Mouse (Mus musculus): Measurements from ENCODE around the gene Usp49.
A peak's percentile ranks its signal among the peaks of the same experiment; 100 is the strongest.

The Usp49 gene

DNA sequence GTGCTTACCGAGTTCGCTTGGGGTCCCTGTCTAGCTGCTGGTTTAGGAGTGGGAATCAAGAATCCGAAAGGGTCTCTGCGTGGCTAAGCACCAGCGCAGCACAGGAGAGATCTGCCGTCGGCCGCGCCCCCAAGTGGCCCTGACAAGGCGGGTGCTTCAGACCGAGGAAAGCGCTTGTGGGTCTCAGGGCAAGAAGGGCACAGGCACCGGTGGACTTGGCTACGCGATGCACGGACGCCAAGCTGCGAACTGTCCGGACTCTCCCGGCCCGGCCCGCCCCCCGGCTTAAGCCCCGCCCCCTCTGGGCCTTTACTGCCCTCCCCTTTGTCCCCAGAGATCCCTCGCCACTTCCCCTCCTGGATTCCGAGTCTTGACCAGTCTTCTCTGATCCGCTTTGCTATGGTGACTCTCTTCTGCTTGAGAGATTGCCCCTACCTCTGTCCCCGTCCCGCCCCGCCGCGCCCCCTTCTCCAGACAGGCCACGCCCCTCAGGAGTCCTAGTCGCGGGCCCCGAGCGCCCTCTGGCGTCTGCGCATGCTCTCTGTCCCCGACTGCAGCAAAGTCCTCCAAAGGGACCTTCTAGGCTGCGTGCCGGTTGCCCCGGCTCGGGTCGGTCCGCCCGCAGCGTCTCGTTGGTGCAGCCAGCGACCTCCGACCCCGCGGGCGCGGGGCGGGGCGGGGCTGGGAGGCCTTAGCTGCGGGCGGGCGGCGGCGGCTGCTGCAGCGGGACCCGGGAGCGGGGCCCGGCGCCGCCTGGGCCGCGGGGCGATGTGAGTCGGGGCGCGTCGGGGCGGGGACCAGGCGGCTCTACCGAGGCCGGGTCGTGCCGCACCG lies 64.2 kb downstream of the Usp49 start, which contains the start of gene Prickle4:
TSS of gene Prickle4 (minus strand) at position 234 of the 834 bp plus-strand sequence.
- peak; percentile 98 to 99 for DNase-seq

DNA sequence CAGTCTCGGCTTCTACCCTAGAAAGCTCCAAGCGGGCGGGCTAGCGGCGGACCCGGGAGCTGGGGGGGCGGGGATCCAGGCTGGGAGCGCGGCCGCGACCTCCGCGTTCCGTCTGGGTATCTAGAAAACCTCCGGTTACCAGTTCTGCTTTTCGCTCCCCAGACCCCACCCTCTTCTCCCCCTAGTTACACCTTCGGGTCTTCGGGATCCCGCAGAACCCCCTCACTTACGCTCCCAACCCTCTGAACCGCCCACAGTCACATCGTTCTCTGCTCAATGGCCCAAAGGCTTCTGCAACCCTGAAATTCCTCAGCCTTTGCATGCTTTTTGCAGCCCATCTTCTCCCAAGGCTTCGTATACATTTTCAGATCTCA lies 64.8 kb downstream of the Usp49 start:
- DNase-seq = no peak

DNA sequence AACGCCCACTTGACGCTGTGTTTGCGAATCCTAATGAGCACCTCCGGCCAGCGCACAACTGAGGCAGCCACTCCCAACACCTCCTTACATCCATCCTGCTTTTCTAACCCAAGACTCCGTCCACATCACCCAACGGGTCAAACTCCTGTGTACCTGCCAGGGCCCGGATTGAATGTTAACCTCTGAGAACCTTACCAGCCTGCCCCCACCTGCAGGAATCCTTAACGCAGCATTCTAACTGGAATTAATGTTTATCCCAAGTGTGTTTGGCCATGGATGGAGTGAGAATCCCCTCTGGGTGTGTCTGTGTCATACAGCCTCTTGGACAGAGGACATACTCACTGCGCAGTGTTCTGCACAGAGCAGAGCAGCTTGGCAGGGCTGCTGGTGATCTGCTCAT lies 67.7 kb downstream of the Usp49 start:
- DNase-seq = no peak

DNA sequence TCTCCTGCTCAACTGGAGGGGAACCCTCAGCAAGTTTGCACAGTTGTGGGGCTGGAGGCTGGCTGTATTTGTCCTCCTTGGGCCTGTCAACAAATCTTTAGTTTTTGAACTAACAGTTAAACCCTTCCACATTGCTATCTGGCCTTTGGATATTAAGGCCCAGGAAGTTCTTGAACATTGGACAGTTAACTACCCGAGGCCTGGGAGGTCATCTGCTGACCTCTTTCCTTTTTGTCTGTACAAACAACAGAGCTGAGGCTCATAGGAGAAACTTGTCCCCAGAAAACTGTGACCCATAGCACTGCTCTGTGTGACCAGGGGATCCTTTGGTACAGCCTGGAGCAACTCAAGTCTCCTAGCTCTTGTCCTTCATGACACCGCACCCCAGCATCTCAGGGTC lies 68.6 kb downstream of the Usp49 start:
- DNase-seq = no peak

DNA sequence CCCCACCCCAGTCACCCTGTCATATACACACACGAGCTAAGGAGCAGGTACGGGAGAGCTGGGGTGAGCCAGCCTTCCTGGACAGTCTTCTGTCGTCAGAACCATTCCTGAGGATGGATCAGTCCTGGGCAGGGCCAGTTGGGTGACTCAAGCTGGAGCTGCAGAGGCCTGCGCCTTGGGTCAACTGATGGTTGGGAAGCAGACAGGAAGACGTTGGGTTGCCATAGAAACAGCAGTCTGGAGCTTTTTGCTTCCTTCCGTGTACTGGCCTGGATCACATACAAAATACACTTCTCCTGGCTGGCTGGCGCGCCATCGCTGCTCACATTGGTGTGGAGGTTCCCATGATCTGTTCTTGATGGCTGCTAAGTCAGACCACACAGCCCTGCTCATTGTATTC lies 71.3 kb downstream of the Usp49 start:
- no peak for DNase-seq

DNA sequence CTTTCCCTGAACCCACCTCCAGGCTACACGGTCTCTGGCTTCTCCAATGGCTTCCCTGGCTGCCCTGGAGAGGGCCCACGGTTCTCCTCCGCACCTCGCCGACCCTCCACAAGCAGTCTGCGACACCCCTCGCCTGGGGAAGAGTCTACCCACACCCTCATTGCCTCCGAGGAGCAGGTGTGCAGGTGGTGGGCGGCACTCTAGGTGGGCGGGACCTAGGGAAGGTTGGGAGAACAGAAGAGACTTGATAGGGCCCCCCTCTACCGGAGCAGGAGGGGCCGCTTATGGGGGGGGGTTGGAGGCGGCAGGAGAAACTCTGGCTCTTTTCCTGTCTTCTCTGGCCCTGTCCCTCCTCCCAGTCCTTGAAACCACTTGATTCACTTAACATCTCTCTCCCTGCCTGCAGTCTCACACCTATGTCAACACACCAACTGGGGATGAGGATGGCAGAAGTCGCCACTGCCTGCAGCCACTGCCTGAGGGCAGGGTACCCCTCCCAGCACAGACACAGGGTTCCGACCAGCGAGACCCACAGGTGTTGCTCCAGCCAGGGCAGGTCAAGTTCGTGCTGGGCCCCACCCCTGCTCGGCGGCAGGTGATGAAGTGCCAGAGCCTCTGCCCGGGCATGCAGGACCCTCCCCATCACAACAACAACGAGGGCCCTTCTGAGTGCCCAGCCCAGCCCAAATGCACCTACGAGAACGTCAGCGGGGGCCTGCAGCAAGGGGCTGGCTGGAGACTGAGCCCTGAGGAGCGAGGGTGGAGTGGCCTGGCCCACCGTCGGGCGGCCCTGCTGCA lies 72.3 kb downstream of the Usp49 start:
- DNase-seq = no peak

DNA sequence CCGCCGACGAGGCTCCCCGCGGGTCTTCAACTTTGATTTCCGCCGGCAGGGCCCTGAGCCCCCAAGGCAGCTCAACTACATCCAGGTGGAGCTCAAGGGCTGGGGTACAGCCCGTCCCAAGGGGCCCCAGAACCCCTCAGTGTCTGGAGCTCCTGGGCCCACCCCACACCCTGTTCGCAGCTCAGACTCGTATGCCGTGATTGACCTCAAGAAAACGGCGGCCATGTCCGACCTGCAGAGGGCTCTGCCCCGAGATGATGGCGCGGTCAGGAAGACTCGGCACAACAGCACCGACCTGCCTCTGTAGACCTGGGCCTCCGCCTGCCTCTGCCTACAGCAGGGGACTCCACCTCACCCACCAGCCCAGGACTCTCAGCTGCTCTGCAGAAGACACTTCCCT lies 73.1 kb downstream of the Usp49 start:
- DNase-seq = no peak

DNA sequence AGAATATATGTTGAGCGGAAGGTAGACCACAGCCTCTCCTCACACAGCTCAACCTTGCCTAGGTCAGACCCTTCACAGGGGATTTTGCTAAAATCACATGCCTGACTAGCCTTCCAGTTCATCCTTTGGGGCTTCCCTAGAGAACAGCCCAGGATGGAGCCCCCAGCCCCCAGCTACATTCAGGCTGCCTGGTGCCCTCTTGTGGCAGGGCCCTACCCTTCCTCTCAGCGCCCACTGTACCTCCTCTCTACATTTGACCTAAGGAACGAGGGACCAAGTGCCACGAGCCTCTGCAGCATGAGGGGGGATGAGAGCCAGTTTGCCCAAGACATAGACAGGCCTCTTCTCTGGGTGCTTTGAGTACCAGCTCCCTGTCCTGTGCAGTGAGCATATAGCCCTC lies 74.2 kb downstream of the Usp49 start:
- no peak for DNase-seq

DNA sequence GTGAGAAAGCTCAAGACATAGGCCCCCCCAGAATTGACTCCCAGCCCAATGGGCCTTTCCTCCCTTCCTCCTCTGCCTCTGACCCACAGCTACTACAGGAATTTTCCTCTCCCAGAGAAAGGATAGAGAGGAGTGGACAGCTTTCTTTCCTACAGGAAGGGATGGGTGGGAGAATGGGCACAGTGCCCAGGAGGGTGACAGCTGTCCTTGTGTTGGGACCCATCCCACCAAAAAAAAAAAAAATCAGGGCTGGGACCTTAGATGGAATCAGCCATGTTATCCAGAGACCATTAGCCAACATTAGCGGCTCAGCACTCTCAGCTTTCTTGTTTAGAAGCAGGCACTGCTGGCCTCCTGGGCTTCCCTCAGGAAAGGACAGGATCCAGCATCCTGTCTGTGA lies 75.7 kb downstream of the Usp49 start:
- DNase-seq = no peak

DNA sequence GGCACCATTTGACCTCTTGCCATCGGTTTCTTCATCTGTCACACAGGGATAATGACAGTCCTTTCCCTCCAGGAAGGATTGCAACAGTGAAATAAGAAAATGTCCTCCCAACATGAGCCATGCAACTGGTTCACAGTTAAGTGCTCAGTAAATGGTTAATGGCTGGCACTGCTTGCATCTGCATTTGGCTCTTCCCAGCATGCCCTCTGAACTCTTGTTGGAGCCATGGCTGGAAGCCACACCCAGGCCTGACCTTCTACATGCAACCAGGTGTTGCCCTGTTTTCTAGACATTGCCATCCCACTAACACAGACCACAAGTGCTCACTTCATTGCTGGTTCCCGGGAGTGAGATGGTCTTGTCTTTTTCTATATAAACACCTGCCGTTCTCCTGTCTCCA lies 77.5 kb downstream of the Usp49 start:
- DNase-seq = no peak

DNA sequence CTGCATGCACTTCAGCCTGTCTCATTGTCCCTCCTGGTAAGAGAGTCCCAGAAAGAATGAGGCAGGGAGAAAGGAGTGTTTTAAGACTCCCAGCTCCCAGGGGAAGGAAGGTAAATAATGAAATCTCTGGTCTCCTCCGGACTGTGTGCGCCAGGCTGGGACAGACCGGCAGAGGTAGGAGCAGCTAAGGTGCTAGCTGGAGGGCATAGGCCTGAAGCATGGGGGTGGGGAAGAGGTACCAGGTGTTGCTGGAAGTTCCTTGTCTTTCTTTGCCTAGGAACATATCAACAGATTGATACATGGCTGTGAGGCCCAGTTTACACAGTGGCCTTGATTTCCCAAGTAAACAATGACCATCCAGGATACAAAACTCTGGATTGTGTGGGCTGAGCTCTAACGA lies 78.5 kb downstream of the Usp49 start:
- DNase-seq = no peak

DNA sequence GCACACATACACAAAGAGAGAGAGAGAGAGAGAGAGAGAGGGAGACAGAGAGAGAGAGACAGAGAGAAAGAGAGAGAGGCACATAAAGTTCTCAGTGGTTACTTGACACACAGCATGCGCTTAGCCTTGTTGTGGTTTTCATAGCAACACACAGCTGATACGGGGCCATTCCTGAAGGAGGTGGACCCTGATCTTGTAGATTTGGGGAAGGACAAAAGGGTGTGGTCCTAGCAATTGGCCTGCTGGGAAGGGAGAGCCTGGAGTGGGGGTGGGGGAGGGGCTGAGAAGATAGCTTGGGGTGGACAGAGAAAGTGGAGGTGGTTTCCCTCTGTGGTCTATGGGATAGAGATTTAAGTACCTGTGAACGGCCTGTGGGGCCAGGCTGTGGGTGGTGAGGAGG lies 79.5 kb downstream of the Usp49 start:
- no peak for DNase-seq

DNA sequence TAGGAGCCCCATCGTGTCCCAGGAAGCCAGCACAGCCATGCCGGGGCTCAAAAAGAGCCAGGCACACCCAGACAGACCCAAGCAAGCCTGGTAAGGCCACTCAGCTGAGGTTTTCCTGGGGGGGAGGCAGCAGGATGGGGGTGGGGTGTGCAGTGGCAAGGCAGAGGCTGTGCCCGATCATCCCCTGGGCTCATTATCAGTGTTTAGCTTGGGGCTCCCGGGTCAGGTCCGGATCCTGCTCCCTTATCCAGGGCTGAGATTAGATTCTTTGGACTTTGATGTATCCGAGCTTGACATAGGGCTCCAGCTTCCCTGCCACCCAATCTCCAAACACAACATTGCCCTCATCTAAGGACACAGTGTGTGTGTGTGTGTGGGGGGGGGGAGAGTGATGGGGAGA lies 81.4 kb downstream of the Usp49 start:
- no peak for DNase-seq

DNA sequence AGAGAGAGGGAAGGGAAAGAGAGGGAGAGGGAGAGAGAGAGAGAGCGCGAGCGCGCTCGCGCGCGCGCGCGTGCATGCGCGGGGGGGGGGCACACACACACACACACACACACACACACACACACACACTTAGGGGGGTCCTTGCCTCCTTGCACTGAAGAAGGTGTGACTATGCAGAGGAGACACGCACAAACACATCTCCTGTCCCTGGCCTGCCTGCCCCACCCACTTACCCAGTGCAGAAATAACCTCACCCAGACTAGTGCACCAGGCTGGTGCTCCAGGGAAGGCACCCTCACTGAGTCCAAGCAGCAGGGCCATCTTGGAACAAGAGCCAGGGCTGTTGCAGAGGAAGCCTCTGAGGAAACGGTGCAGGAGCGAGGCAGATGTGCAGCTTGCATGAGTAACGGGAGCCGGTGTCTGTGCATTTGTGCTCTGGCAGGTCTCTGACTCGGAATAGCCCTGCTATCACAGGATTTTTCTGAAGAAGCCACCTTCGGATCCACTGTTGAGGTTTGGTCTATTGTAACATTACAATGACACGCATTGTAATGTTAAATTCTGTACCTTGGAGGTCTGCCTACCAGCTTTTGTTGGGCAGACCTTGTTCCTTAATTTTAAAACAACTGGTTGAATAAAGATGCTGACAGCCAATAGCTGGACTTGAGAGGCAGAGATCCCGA lies 82.5 kb downstream of the Usp49 start:
- no peak for DNase-seq

DNA sequence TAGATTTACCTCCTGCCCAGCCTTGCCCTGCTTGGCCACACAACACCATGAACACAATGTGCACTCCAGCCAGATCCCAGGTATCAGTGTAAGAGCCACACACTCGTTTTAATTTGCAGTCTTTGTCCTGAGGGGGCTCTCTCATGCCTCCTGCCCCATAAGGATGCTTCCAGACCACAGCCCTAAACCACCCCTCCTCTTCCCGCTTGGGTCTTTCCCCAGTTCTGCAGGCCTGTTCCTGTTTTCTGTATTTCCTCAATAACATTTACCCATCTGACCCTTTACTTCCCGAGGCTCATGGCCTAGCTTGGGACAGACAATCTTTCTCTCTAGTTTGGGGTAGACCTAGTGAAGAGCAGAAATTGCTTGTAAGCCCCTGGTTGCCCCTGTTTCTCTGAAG lies 84.5 kb downstream of the Usp49 start:
- DNase-seq = no peak

DNA sequence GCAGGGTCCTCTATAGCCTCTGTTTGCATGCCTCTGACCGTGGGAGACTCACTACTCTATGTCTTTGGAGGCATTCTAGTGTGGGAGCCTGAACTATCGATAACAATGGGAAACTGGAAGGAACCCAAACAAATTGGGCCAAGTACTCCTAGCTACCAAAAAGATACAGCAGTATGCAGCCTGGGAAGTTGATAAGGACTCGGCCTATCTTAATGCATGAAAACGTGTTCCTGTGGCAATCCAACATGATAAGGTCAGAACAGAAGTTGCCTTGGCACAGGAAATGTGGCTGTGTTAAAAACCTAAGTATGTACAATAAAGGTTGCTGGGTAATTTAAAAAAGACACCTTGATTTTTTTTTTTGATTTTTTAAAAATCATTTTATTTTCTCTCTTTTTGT lies 90.7 kb downstream of the Usp49 start:
- DNase-seq = no peak

DNA sequence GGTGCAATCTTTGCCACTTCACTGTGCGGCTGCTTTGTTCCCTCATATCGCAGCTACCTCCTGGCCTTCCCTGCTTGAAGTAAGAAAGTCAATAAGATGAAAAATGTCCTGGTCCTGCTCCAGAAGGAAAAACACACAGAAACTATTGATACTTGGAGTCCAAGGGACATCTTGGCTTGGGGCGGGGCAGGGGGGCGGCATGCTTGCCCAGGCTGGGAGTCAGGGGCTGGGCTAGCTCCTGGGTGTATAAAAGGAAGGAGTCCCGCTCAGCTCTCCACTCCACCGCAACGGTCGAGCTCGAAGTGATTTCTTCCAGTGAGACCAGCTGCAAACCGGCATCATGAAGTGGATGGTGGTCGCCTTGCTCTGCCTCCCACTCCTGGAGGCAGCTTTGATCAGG lies 96.1 kb downstream of the Usp49 start, which contains the start of gene Pgc:
TSS of gene Pgc (plus strand) at position 277 of the 400 bp plus-strand sequence.
- DNase-seq = no peak

DNA sequence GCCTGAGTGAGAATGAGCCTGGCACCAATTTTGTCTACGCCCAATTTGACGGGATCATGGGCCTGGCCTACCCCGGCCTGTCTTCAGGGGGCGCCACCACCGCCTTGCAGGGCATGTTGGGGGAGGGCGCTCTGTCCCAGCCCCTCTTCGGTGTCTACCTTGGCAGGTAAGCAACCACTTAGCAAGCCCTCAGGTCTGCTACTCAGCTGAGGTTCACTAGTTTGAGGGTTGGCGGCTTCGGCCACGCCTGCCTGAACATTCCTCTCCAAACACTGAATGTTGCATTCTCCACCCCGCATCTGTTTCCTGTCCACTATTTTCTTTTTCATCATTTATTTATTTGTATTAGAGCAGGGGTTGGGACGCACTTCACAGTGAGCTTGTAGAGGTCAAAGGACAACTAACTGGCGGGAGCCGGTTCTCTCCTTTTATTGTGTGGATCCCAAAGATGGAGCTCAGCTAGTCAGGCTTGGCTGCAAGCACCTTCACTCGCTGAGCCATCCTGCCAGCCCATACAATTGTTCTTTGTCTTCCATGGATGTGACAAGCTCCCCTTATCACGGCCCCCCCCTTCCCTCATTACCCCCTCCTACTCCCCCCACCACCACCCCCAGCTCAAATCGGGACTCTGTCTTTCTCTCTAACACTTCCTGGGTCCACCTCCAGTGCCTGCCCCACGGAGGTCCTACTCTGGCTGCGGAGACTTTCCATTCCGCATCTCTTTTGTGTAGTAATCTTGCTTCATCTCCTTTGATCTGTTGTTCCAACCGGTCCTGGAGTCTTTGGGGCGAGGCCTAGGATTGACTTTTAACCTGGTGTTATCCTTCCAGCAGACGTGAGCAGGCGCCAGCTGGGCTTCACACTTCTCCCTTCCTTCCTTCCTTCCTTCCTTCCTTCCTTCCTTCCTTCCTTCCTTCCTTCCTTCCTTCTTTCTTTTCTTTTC lies 100.4 kb downstream of the Usp49 start:
- DNase-seq = no peak

DNA sequence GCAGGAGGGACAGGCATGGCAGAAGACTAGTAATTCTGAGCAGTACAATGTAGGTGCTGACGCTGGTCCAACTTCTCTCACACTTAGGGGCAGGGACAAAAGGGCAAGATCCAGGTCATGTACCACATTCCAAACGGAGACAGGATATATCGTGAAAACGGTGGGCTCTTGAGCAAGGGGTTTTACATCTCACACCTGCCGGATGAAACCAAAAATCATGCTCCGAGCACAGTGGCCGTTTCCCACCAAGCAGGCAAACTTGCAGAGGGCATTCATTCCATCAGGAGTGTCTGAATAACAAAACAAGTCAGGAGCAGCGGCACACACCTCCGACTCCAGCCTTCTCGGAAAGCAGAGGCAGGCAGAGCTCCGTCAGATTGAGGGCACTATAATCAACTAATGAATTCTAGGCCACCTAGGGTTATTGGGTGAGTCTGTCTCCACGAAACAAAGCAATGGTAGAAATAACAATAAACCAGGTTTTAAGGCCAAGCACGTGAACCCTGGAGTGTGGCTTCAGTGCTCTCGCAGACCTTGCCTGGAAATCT lies 105.1 kb downstream of the Usp49 start:
- no peak for DNase-seq

Measured in cerebellum, adult 18-20 months (tissue).